Mouse (Mus musculus): ENCODE measurements at regions not wholly inside any gene's neighbourhood (a gene's known extent, or its start where the extent isn't known, plus 50 kb on each side); places are given as distances from the start of the nearest gene placed in this dataset.
A peak's percentile ranks its signal among the peaks of the same experiment; 100 is the strongest.

GRCm38 (mm10) chr5:74121861-74122630, 53.8 kb upstream of the Usp46 start:
- DNase-seq (ENCODE audit: low read depth): no peak

GRCm38 (mm10) chr5:74126015-74126896, 58.0 kb upstream of the Usp46 start:
- peak; percentile 77 for DNase-seq (ENCODE audit: low read depth)

GRCm38 (mm10) chr5:74127518-74127917, 59.3 kb upstream of the Usp46 start:
- DNase-seq (ENCODE audit: low read depth): no peak

GRCm38 (mm10) chr5:74129636-74130035, 61.4 kb upstream of the Usp46 start:
- DNase-seq (ENCODE audit: low read depth): no peak

- DNase-seq (ENCODE audit: low read depth): no peak
Observed at GRCm38 (mm10) chr5:74132671-74133070, 62.4 kb upstream of the Rasl11b start.

GRCm38 (mm10) chr5:74136377-74136776, 58.7 kb upstream of the Rasl11b start:
- DNase-seq (ENCODE audit: low read depth): no peak

- DNase-seq (ENCODE audit: low read depth): no peak
Observed at GRCm38 (mm10) chr5:74136868-74137439, 58.1 kb upstream of the Rasl11b start.

GRCm38 (mm10) chr5:74143994-74144393, 51.1 kb upstream of the Rasl11b start:
- peak; percentile 51 for DNase-seq (ENCODE audit: low read depth)

GRCm38 (mm10) chr5:74144765-74145164, 50.3 kb upstream of the Rasl11b start:
- no peak for DNase-seq (ENCODE audit: low read depth)
